Mouse (Mus musculus) ES-E14 (cell line): ENCODE data around the gene Pwwp2b.

Experiments used
- CHD2 ChIP-seq: IDR thresholded peaks from 2 replicates; pipeline ENCODE4 v1.6.1; 2014; ENCODE audit warnings: mild to moderate bottlenecking, low read depth, low read length, inconsistent platforms
- HCFC1 ChIP-seq: IDR thresholded peaks from 2 replicates; pipeline ENCODE4 v1.6.1; 2012; ENCODE audit warnings: low read length, inconsistent platforms, borderline replicate concordance; ENCODE audit not compliant: insufficient read depth
- MAFK ChIP-seq: IDR thresholded peaks from 2 replicates; pipeline ENCODE4 v1.6.1; 2014; ENCODE audit warnings: mild to moderate bottlenecking, low read depth, low read length, inconsistent platforms; ENCODE audit not compliant: insufficient read depth
- ZC3H11A ChIP-seq: IDR thresholded peaks from 2 replicates; pipeline ENCODE4 v1.6.1; 2012; ENCODE audit warnings: low read depth, mild to moderate bottlenecking, inconsistent platforms, low read length, borderline replicate concordance
- ZNF384 ChIP-seq: IDR thresholded peaks from 2 replicates; pipeline ENCODE4 v1.6.1; 2012; ENCODE audit warnings: low read depth, low read length, inconsistent platforms

GRCm38 (mm10) chr7:139228447-139229171, 19.7 kb upstream of the Pwwp2b start:
- no peak for TF ChIP-seq ZNF384
- no peak for TF ChIP-seq HCFC1
- TF ChIP-seq ZC3H11A = no peak
- TF ChIP-seq MAFK = no peak
- no peak for TF ChIP-seq CHD2
